Mouse (Mus musculus): ENCODE results near the gene Cryl1. TPM values are rescaled to one million over a fixed set of nuclear protein-coding genes. Genes with fewer than 3 reads are reported as not detected.

Gene Cryl1
- polyA plus RNA-seq, 2 experiments, result 40.0 to 51.3 TPM

DNA sequence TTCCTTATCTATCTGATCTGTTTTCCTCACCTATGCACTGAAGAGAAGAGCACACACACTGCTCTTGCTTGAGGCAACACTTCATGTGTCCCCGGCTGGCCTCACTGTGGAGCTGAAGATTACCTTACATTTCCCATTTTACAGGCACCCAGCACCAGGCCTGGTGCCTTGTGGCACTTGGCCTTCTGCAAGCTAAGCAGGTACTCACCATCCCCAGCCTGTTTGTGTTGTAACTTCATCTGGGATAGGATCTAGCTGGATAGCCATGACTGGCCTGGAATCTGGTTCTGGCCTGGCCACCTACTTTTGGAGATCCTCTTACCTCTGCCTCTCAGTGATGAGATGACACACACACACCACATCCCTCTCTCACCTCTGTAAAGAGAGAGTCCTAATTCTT lies 79.5 kb downstream of the Cryl1 start:
- Histone ChIP-seq H3K27me3 (ENCODE audit: control insufficient read depth, insufficient read depth, low read length) (no peaks in the 10 kb centered on the region), H3K36me3 (ENCODE audit: control insufficient read depth, insufficient read depth, low read length) (no peaks in the 10 kb centered on the region), H3K4me3 (replicated peaks; ENCODE audit: low read length) (no peak overlapping the region), H3K9ac (ENCODE audit: low read depth, low read length, severe bottlenecking) (no peak overlapping the region), H3K27ac (replicated peaks; ENCODE audit: low read depth, low read length) (no peak overlapping the region), H3K4me1 (ENCODE audit: control insufficient read depth, insufficient read depth, low read length) (no peaks in the 10 kb centered on the region), H3K4me2 (replicated peaks; ENCODE audit: low read depth, low read length, severe bottlenecking) (no peak overlapping the region), H3K9me3 (ENCODE audit: control insufficient read depth, low read length) (no peaks in the 10 kb centered on the region)
- DNase-seq (ENCODE audit: low spot score) (no peak), ATAC-seq (ENCODE audit: low FRiP score, low read depth) (no peak)
- 74% methylated on average over 1 of the region's 1 CpGs for WGBS
- no peak for TF ChIP-seq POLR2A (IDR thresholded peaks at IDR 0.05; ENCODE audit: borderline replicate concordance, extremely low read depth, insufficient read depth, insufficient read length)

- DNase-seq (ENCODE audit: low spot score) (no peak), ATAC-seq (ENCODE audit: low FRiP score, low read depth) (no peak)
- H3K9me3 ChIP-seq (ENCODE audit: control insufficient read depth, low read length), result no peaks in the 10 kb centered on the region
- H3K27me3 ChIP-seq (ENCODE audit: control insufficient read depth, insufficient read depth, low read length), result no peaks in the 10 kb centered on the region
- H3K4me2 ChIP-seq (replicated peaks; ENCODE audit: low read depth, low read length, severe bottlenecking), result no peak overlapping the region
- 60% methylated on average over 16 of the region's 16 CpGs for WGBS
- no peak for TF ChIP-seq POLR2A (IDR thresholded peaks at IDR 0.05; ENCODE audit: borderline replicate concordance, extremely low read depth, insufficient read depth, insufficient read length)
- H3K36me3 ChIP-seq (ENCODE audit: control insufficient read depth, insufficient read depth, low read length), result no peaks in the 10 kb centered on the region
- no peaks in the 10 kb centered on the region for H3K4me1 ChIP-seq (ENCODE audit: control insufficient read depth, insufficient read depth, low read length)
- no peak overlapping the region for H3K27ac ChIP-seq (replicated peaks; ENCODE audit: low read depth, low read length)
- H3K4me3 ChIP-seq (replicated peaks; ENCODE audit: low read length), result no peak overlapping the region
- H3K9ac ChIP-seq (ENCODE audit: low read depth, low read length, severe bottlenecking), result no peak overlapping the region
Observed at GRCm38 (mm10) chr14:57316662-57317600, 81.4 kb downstream of the Cryl1 start.

GRCm38 (mm10) chr14:57315976-57316375 lies 82.4 kb downstream of the Cryl1 start:
- H3K4me3 ChIP-seq (replicated peaks; ENCODE audit: low read length), result no peak overlapping the region
- DNase-seq (ENCODE audit: low spot score), result no peak
- TF ChIP-seq POLR2A (IDR thresholded peaks at IDR 0.05; ENCODE audit: borderline replicate concordance, extremely low read depth, insufficient read depth, insufficient read length), result no peak
- H3K4me2 ChIP-seq (replicated peaks; ENCODE audit: low read depth, low read length, severe bottlenecking), result no peak overlapping the region
- H3K27me3 ChIP-seq (ENCODE audit: control insufficient read depth, insufficient read depth, low read length), result no peaks in the 10 kb centered on the region
- no peak overlapping the region for H3K27ac ChIP-seq (replicated peaks; ENCODE audit: low read depth, low read length)
- no peak for ATAC-seq (ENCODE audit: low FRiP score, low read depth)
- 56% methylated on average over 3 of the region's 3 CpGs for WGBS
- H3K36me3 ChIP-seq (ENCODE audit: control insufficient read depth, insufficient read depth, low read length), result no peaks in the 10 kb centered on the region
- H3K9me3 ChIP-seq (ENCODE audit: control insufficient read depth, low read length), result no peaks in the 10 kb centered on the region
- H3K9ac ChIP-seq (ENCODE audit: low read depth, low read length, severe bottlenecking), result no peak overlapping the region
- no peaks in the 10 kb centered on the region for H3K4me1 ChIP-seq (ENCODE audit: control insufficient read depth, insufficient read depth, low read length)

DNA sequence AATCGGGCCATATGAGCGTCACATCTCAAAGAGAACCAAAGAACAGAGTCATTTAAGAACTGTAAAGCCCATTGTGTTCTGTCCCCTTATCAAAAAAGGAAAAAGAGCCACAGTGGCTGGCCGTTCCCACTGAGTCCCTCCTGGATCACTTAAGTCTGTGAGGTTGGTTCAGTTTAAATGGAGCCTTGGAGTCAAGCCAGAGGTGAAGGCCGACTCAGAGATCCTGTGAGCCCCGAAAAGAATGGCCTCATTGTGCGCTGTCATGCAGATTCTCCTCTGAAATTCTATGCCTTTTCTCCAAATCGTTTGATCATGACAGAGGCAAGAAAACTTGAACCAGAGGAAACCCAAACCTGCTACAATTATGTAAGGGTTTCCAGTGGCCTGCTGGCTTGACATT lies 82.8 kb downstream of the Cryl1 start:
- no peaks in the 10 kb centered on the region for H3K9me3 ChIP-seq (ENCODE audit: control insufficient read depth, low read length)
- H3K4me1 ChIP-seq (ENCODE audit: control insufficient read depth, insufficient read depth, low read length), result no peaks in the 10 kb centered on the region
- DNase-seq (ENCODE audit: low spot score), result no peak
- no peak overlapping the region for H3K9ac ChIP-seq (ENCODE audit: low read depth, low read length, severe bottlenecking)
- H3K27me3 ChIP-seq (ENCODE audit: control insufficient read depth, insufficient read depth, low read length), result no peaks in the 10 kb centered on the region
- H3K4me3 ChIP-seq (replicated peaks; ENCODE audit: low read length), result no peak overlapping the region
- H3K36me3 ChIP-seq (ENCODE audit: control insufficient read depth, insufficient read depth, low read length), result no peaks in the 10 kb centered on the region
- H3K4me2 ChIP-seq (replicated peaks; ENCODE audit: low read depth, low read length, severe bottlenecking), result no peak overlapping the region
- no peak overlapping the region for H3K27ac ChIP-seq (replicated peaks; ENCODE audit: low read depth, low read length)
- WGBS, result 71% methylated on average over 7 of the region's 7 CpGs
- ATAC-seq (ENCODE audit: low FRiP score, low read depth), result no peak
- no peak for TF ChIP-seq POLR2A (IDR thresholded peaks at IDR 0.05; ENCODE audit: borderline replicate concordance, extremely low read depth, insufficient read depth, insufficient read length)

DNA sequence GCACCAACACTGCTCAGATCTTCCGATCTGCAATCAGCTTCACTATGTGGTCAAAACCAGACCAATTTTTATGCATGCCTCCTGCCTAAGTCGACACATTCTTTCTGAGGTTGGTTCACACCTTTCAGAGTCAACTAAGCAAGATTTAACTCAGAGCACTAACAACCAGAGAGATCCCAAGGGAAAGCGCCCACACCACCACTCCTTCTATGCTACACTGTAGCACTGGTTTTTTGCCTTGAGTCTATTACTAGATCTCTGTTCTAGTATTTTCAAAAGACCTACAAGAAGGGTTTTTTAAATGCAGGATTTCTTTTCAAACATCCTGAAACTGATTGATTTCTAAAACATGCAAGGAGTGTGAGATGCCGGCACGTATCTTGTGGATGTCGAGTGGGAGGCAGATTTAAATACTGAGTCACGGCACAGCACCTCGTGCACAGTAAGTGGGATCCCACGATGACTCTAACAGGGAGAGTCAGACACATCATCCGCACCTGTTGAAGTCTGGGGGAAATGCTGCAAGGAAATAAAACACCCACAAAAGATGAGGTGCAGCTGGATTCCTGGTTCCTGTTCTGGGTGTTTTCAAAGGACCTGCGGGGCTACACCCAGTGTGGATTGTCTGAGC lies 96.6 kb downstream of the Cryl1 start:
- Histone ChIP-seq H3K9ac (ENCODE audit: low read depth, low read length, severe bottlenecking) (no peak overlapping the region), H3K27ac (replicated peaks; ENCODE audit: low read depth, low read length) (no peak overlapping the region), H3K4me2 (replicated peaks; ENCODE audit: low read depth, low read length, severe bottlenecking) (no peak overlapping the region), H3K36me3 (ENCODE audit: control insufficient read depth, insufficient read depth, low read length) (no peaks in the 10 kb centered on the region), H3K4me3 (replicated peaks; ENCODE audit: low read length) (no peak overlapping the region), H3K9me3 (ENCODE audit: control insufficient read depth, low read length) (no peaks in the 10 kb centered on the region), H3K4me1 (ENCODE audit: control insufficient read depth, insufficient read depth, low read length) (no peaks in the 10 kb centered on the region), H3K27me3 (ENCODE audit: control insufficient read depth, insufficient read depth, low read length) (no peaks in the 10 kb centered on the region)
- DNase-seq (ENCODE audit: low spot score) (peak; percentile 10), ATAC-seq (ENCODE audit: low FRiP score, low read depth) (no peak)
- TF ChIP-seq POLR2A (IDR thresholded peaks at IDR 0.05; ENCODE audit: borderline replicate concordance, extremely low read depth, insufficient read depth, insufficient read length), result no peak
- 74% methylated on average over 11 of the region's 11 CpGs for WGBS
